7 mouse cellular contexts compared by ENCODE assay signal in the genomic region with DNA sequence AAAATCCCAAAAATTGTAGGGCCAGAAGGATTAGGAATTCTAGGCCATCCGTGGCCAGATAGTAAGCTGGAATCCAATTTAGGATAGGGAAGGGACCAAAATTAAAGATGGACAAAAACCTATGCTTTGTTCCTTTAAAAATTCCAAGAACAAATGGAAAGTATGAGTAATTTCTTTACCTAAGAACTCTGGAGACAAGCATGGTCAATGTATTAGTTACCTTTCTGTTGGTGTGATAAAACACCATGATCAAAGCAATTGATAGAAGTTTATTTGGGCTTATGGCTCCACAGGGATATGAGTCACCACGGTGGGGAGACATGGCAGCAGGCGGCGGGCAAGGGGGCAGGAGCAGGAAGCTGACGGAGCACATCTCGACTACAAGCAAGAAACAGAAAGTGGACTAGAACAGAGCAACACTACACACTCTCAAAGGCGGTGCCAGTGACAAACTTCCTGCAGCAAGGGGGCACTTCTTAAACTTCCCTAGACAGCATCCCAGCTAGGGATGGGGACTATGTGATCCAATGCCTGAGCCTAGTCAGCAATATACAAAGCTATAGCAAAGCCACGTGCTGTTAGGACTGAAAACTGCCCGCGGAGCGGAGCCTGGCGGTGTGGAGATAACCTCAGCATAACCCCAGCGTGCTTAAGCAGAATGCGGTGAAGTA. TPM values are rescaled to one million over a fixed set of nuclear protein-coding genes. Genes with fewer than 3 reads are reported as not detected.
A peak's percentile ranks its signal among the peaks of the same experiment; 100 is the strongest.
DNase-seq lines count a peak whose midpoint lies in the region; ATAC-seq and TF ChIP-seq lines count a peak whose summit lies in the region.

No protein-coding gene starts in this region.

- H3K27ac ChIP-seq in MEL (ENCODE audit: control insufficient read depth, low read depth, low read length), result peak overlapping the region; percentile 92
- H3K27ac ChIP-seq in heart, embryonic 16.5 days (ENCODE audit: low read length), result 0 out of 2 replicates have a peak overlapping the region, but pooled peaks have one; percentile 3
- H3K27ac ChIP-seq in cerebellum, adult 2 months (ENCODE audit: insufficient read depth, low read length), result no peak overlapping the region

- H3K4me1 ChIP-seq in MEL (ENCODE audit: control insufficient read depth in 1 of 2, insufficient read depth in 2 of 2, low read length in 2 of 2), result peaks cover 29 to 37% of the 10 kb centered on the region in 2 experiments
- H3K4me1 ChIP-seq in heart, embryonic 16.5 days (ENCODE audit: control insufficient read depth, insufficient read depth, low read length), result peaks cover 21% of the 10 kb centered on the region
- peaks cover 11% of the 10 kb centered on the region for H3K4me1 ChIP-seq in cerebellum, adult 2 months (ENCODE audit: control insufficient read depth, insufficient read depth, low read length)

- H3K9ac ChIP-seq in MEL (ENCODE audit: control insufficient read depth, low read depth, low read length, poor library complexity, severe bottlenecking), result peak overlapping the region; percentile 64
- 0 out of 2 replicates have a peak overlapping the region, but pooled peaks have one; percentile 6 for H3K9ac ChIP-seq in heart, embryonic 16.5 days (ENCODE audit: low read length)

- peak; percentile 55; the same call in 1 of the 2 replicates for ATAC-seq in heart, embryonic 16.5 days (replicated peaks; ENCODE audit: extremely low read depth, insufficient read depth, low FRiP score)
- peak; percentile 88 for ATAC-seq in megakaryocyte, adult 5-6 weeks (ENCODE audit: poor library complexity, severe bottlenecking)

- peak overlapping the region; percentile 54 to 62 for H3K4me3 ChIP-seq in MEL (ENCODE audit: control insufficient read depth in 1 of 2, insufficient read depth in 1 of 2, low read depth in 2 of 2, low read length in 2 of 2)
- H3K4me3 ChIP-seq in heart, embryonic 16.5 days (ENCODE audit: low read length), result peak overlapping the region; percentile 32
- H3K4me3 ChIP-seq in cerebellum, adult 2 months (replicated peaks; ENCODE audit: insufficient read depth, low read depth, low read length), result no peak overlapping the region

- DNase-seq in CD4-positive, CD25-positive, alpha-beta regulatory T cell, adult 2 months (ENCODE audit: low read depth, low spot score), result peak; percentile 83
- peak; percentile 90 for DNase-seq in MEL (ENCODE audit: low read depth, low spot score)
- no peak for DNase-seq in urinary bladder, postnatal 10 days (ENCODE audit: low spot score)
- DNase-seq in layer of hippocampus, postnatal 25 days (ENCODE audit: extremely low spot score in 1 of 2, low spot score in 1 of 2), result no peak
- no peak for DNase-seq in cerebellum, adult 2 months

- peaks cover 0 to 40% of the 10 kb centered on the region in 2 experiments; a peak in 2 of 4 replicates for H3K36me3 ChIP-seq in MEL (ENCODE audit: control insufficient read depth in 1 of 2, insufficient read depth in 2 of 2, low read length in 2 of 2)
- no peaks in the 10 kb centered on the region for H3K36me3 ChIP-seq in heart, embryonic 16.5 days (ENCODE audit: control insufficient read depth, insufficient read depth)

- WGBS in heart, embryonic 16.5 days, result 38% methylated on average over 14 of the region's 14 CpGs
- 68% methylated on average over 14 of the region's 14 CpGs for WGBS in cerebellum, adult 2 months

- TF ChIP-seq POLR2A in MEL (IDR thresholded peaks at IDR 0.05; ENCODE audit: control insufficient read depth in 1 of 2, insufficient read depth in 1 of 2, low read depth in 1 of 2, low read length in 2 of 2, poor library complexity in 1 of 2), result peak in 1 of 2 experiments; percentile 65; a peak in 2 of 4 replicates
- TF ChIP-seq POLR2A in cerebellum, adult 2 months (IDR thresholded peaks at IDR 0.05; ENCODE audit: borderline replicate concordance, insufficient read depth, low read length), result no peak

- TF ChIP-seq CTCF in MEL (IDR thresholded peaks at IDR 0.05 in 2 of 3, conservative IDR thresholded peaks at IDR 0.05 in 1 of 3; ENCODE audit: control insufficient read depth in 1 of 3, insufficient read depth in 1 of 3, low read depth in 2 of 3, low read length in 3 of 3, poor library complexity in 1 of 3, severe bottlenecking in 1 of 3), result no peak
- no peak for TF ChIP-seq CTCF in cerebellum, adult 2 months (IDR thresholded peaks at IDR 0.05; ENCODE audit: borderline replicate concordance, insufficient read depth, low read depth, low read length)

- no peaks in the 10 kb centered on the region for H3K9me3 ChIP-seq in MEL (replicated peaks; ENCODE audit: insufficient read depth, low read length)
- H3K9me3 ChIP-seq in heart, embryonic 16.5 days (replicated peaks; ENCODE audit: control insufficient read depth, low read length), result no peaks in the 10 kb centered on the region

- no peaks in the 10 kb centered on the region for H3K27me3 ChIP-seq in MEL (ENCODE audit: control insufficient read depth in 1 of 2, insufficient read depth in 2 of 2, low read length in 2 of 2)
- H3K27me3 ChIP-seq in heart, embryonic 16.5 days (ENCODE audit: control insufficient read depth, insufficient read depth, low read length), result no peaks in the 10 kb centered on the region
- no peaks in the 10 kb centered on the region for H3K27me3 ChIP-seq in cerebellum, adult 2 months (ENCODE audit: control insufficient read depth, insufficient read depth, low read length)

- TF ChIP-seq EP300 in MEL (IDR thresholded peaks at IDR 0.05; ENCODE audit: low read depth in 1 of 2, low read length in 2 of 2), result peak; percentile 60 to 69

- H3K79me2 ChIP-seq in MEL (ENCODE audit: control insufficient read depth, insufficient read depth, low read length, poor library complexity), result peaks cover 3% of the 10 kb centered on the region; the same call in 1 of the 2 replicates

- no peak for TF ChIP-seq RAD21 in MEL (IDR thresholded peaks at IDR 0.05; ENCODE audit: low read depth, low read length)

- peak overlapping the region; percentile 57 for H3K4me2 ChIP-seq in heart, embryonic 16.5 days (ENCODE audit: low read depth, low read length)

TF ChIP-seq in MEL, 35 proteins besides CTCF, POLR2A, EP300 and RAD21:
- TF ChIP-seq MAZ (IDR thresholded peaks at IDR 0.05; ENCODE audit: low read depth, low read length), result 0 out of 2 replicates have a peak, but pooled peaks have one; percentile 51
- TF ChIP-seq BHLHE40 (IDR thresholded peaks at IDR 0.05; ENCODE audit: borderline replicate concordance, low read depth, low read length), result peak; percentile 84; the same call in 1 of the 2 replicates
- TF ChIP-seq GATA1 (IDR thresholded peaks at IDR 0.05; ENCODE audit: low read depth, low read length), result peak; percentile 66; the same call in 1 of the 2 replicates
- 0 out of 2 replicates have a peak, but pooled peaks have one; percentile 44 for TF ChIP-seq JUND (IDR thresholded peaks at IDR 0.05; ENCODE audit: low read depth, low read length)
- TF ChIP-seq E2F4 (IDR thresholded peaks at IDR 0.05; ENCODE audit: borderline replicate concordance, low read depth, low read length), result 0 out of 2 replicates have a peak, but pooled peaks have one; percentile 35
- no peak for TF ChIP-seq KAT2A (conservative IDR thresholded peaks at IDR 0.05; ENCODE audit: low read depth, low read length)
- peak; percentile 89 for TF ChIP-seq CHD1 (IDR thresholded peaks at IDR 0.05; ENCODE audit: low read depth, low read length)
- TF ChIP-seq ZC3H11A (IDR thresholded peaks at IDR 0.05; ENCODE audit: low read depth, low read length), result no peak
- TF ChIP-seq MYC (IDR thresholded peaks at IDR 0.05; ENCODE audit: low read depth, low read length), result peak; percentile 99
- TF ChIP-seq MXI1 (IDR thresholded peaks at IDR 0.05; ENCODE audit: low read depth, low read length), result peak; percentile 96
- TF ChIP-seq NELFE (IDR thresholded peaks at IDR 0.05; ENCODE audit: low read depth, low read length), result peak; percentile 62; the same call in 1 of the 2 replicates
- TF ChIP-seq USF1 (IDR thresholded peaks at IDR 0.05; ENCODE audit: low read depth, low read length), result peak; percentile 76
- peak; percentile 70; the same call in 1 of the 2 replicates for TF ChIP-seq TCF12 (IDR thresholded peaks at IDR 0.05; ENCODE audit: low read depth, low read length)
- no peak for TF ChIP-seq MYB (IDR thresholded peaks at IDR 0.05; ENCODE audit: low read depth, low read length)
- peak; percentile 81 for TF ChIP-seq ETS1 (IDR thresholded peaks at IDR 0.05; ENCODE audit: low read depth, low read length)
- TF ChIP-seq ELF1 (IDR thresholded peaks at IDR 0.05; ENCODE audit: low read depth, low read length), result 0 out of 2 replicates have a peak, but pooled peaks have one; percentile 14
- peak; percentile 85 for TF ChIP-seq MAFK (IDR thresholded peaks at IDR 0.05; ENCODE audit: borderline replicate concordance, low read depth, low read length)
- no peak for TF ChIP-seq SMC3 (IDR thresholded peaks at IDR 0.05; ENCODE audit: low read depth, low read length)
- no peak for TF ChIP-seq ZNF384 (IDR thresholded peaks at IDR 0.05; ENCODE audit: low read depth, low read length)
- peak; percentile 81 for TF ChIP-seq TAL1 (IDR thresholded peaks at IDR 0.05; ENCODE audit: low read length)
- peak; percentile 18; the same call in 1 of the 2 replicates for TF ChIP-seq HCFC1 (IDR thresholded peaks at IDR 0.05; ENCODE audit: low read depth, low read length)
- TF ChIP-seq TBP (IDR thresholded peaks at IDR 0.05; ENCODE audit: low read depth, low read length), result peak; percentile 78
- peak; percentile 81 for TF ChIP-seq SIN3A (IDR thresholded peaks at IDR 0.05; ENCODE audit: low read length)
- peak; percentile 97 for TF ChIP-seq MAX (IDR thresholded peaks at IDR 0.05; ENCODE audit: low read length)
TF ChIP-seq in MEL: peak in this region for 19.

RNA-seq across cellular contexts. Expression of a gene that starts 26.2 kb away (rescaled TPM):
- 8.0 and 10.6 TPM in 2 replicates for total RNA-seq in MEL (2012; rRNA removed)
- 1 to 10 TPM in 1 of 2 experiments, not detected in 1; 8.5 TPM for polyA plus RNA-seq in MEL (2012; ENCODE audit: insufficient read depth in 1 of 2, insufficient read length in 2 of 2, low read depth in 1 of 2, low replicate concordance in 2 of 2, missing spikeins in 1 of 2)
- polyA plus RNA-seq in heart, embryonic 16.5 days (2015; fragmentation: Nextera tagmentation; extraction: Ambion mirVana), result 21.0 and 23.1 TPM in 2 replicates
- total RNA-seq in megakaryocyte, adult 5-6 weeks (2015), result 138 and 149 TPM in 2 replicates
- 55.5 and 60.0 TPM in 2 replicates for total RNA-seq in megakaryocyte, adult 5-6 weeks (2017)
- 10 to 100 TPM; 33.5 to 39.0 TPM for total RNA-seq in layer of hippocampus, postnatal 25 days (2021)
- polyA plus RNA-seq in cerebellum, adult 2 months (2012; rRNA removed), result 30.9 and 32.4 TPM in 2 replicates

Comparison
In these comparisons a context has a peak if more than half of its experiments do, and no peak if none do; other contexts are left out.
1. DNase-seq: peak in CD4-positive, CD25-positive, alpha-beta regulatory T cell, adult 2 months (single experiment) and MEL (single experiment); none in urinary bladder, postnatal 10 days (single experiment), layer of hippocampus, postnatal 25 days (0 of 2) and cerebellum, adult 2 months (0 of 2).